Mouse (Mus musculus) kidney, embryonic 14.5 days (tissue): ENCODE results near the gene 2010300C02Rik. TPM values are rescaled to one million over a fixed set of nuclear protein-coding genes. Genes with fewer than 3 reads are reported as not detected.

Source experiments
- ATAC-seq: fragments of 200-750 bp; cut with Nextera tagmentation; 2 replicates; pipeline ENCODE4 v1.8.0; 2017; ENCODE audit warnings: moderate number of reproducible peaks, mild to moderate bottlenecking, moderate TSS enrichment, moderate library complexity; ENCODE audit not compliant: low FRiP score, low TSS enrichment
- H3K27ac ChIP-seq: fragments of 300-500 bp; sonication (generic); 2 replicates; pipeline ENCODE4 v1.5.1; 2014; ENCODE audit warnings: low read depth, mild to moderate bottlenecking, low read length, moderate library complexity, mixed read lengths
- H3K27me3 ChIP-seq: fragments of 300-500 bp; sonication (generic); 2 replicates; pipeline ENCODE4 v1.6.1; 2014; ENCODE audit warnings: mild to moderate bottlenecking, low read length; ENCODE audit not compliant: control insufficient read depth, insufficient read depth
- H3K36me3 ChIP-seq: fragments of 300-500 bp; sonication (generic); 2 replicates; pipeline ENCODE4 v1.6.1; 2014; ENCODE audit warnings: low read length, mixed read lengths; ENCODE audit not compliant: control insufficient read depth, insufficient read depth
- H3K4me1 ChIP-seq: fragments of 300-500 bp; sonication (generic); 2 replicates; pipeline ENCODE4 v1.6.1; 2014; ENCODE audit warnings: low read length, mixed read lengths; ENCODE audit not compliant: control insufficient read depth, insufficient read depth
- H3K4me2 ChIP-seq: fragments of 300-500 bp; sonication (generic); replicated peaks from 2 replicates; pipeline ENCODE4 v1.6.1; 2014; ENCODE audit warnings: low read depth, mild to moderate bottlenecking, low read length
- H3K4me3 ChIP-seq: fragments of 300-500 bp; sonication (generic); 2 replicates; pipeline ENCODE4 v1.5.1; 2014; ENCODE audit warnings: mild to moderate bottlenecking, low read length
- H3K9ac ChIP-seq: fragments of 300-500 bp; sonication (generic); 2 replicates; pipeline ENCODE4 v1.6.1; 2014; ENCODE audit warnings: low read depth, mild to moderate bottlenecking, low read length, moderate library complexity
- H3K9me3 ChIP-seq: fragments of 300-500 bp; sonication (generic); 2 replicates; pipeline ENCODE4 v1.6.1; 2016; ENCODE audit warnings: low read length; ENCODE audit not compliant: control insufficient read depth
- WGBS: fragments of 180-500 bp; shearing (Covaris S2); extraction: QIAGEN DNeasy Blood & Tissue Kit; methylation state at CpG from one replicate; pipeline ENCODE4 v1.1.7; 2014; 5-methylcytosine and 5-hydroxymethylcytosine counted together
- polyA plus RNA-seq: library from polyadenylated mRNA; unstranded; fragments of >200 nt; fragmentation: Nextera tagmentation; extraction: Ambion mirVana; gene quantifications from 2 replicates; pipeline ENCODE4 v1.2.1, GENCODE M21; 2014

2010300C02Rik gene
- polyA plus RNA-seq, 1 experiment from 2014 or later, result 1.6 TPM

DNA sequence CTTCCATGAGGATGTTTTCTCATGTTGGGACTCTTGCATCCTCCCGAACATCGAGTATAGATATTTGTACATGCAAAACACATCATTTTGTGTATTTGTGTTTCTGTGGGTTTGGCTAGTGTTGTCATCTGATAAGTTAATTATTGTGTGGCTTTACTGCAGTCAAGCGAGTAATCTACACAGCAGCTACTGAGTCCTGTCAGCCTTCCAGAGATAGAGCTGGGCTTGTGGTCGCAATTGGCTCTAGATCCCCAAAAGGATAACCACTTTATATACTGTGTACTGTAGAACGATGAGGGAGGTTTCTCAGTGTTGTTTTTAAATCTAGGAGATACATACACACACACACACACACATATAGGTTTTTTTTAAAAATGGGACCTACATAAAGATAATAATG is 16.0 kb upstream of the 2010300C02Rik start:
- no peaks in the 10 kb centered on the region for H3K9me3 ChIP-seq
- H3K36me3 ChIP-seq, result no peaks in the 10 kb centered on the region
- ATAC-seq, result no peak
- H3K27ac ChIP-seq, result no peak overlapping the region
- H3K27me3 ChIP-seq, result no peaks in the 10 kb centered on the region
- no peak overlapping the region for H3K9ac ChIP-seq
- H3K4me1 ChIP-seq, result no peaks in the 10 kb centered on the region
- H3K4me3 ChIP-seq, result no peak overlapping the region
- WGBS, result 93% methylated on average over 5 of the region's 5 CpGs
- H3K4me2 ChIP-seq, result no peak overlapping the region

GRCm38 (mm10) chr1:37734841-37735240 is 15.0 kb upstream of the 2010300C02Rik start:
- ATAC-seq, result no peak
- H3K4me3 ChIP-seq, result no peak overlapping the region
- H3K4me2 ChIP-seq, result no peak overlapping the region
- no peaks in the 10 kb centered on the region for H3K27me3 ChIP-seq
- WGBS, result 70% methylated on average over 7 of the region's 7 CpGs
- H3K36me3 ChIP-seq, result no peaks in the 10 kb centered on the region
- no peaks in the 10 kb centered on the region for H3K4me1 ChIP-seq
- H3K27ac ChIP-seq, result no peak overlapping the region
- no peak overlapping the region for H3K9ac ChIP-seq
- H3K9me3 ChIP-seq, result no peaks in the 10 kb centered on the region

GRCm38 (mm10) chr1:37729353-37729752 is 9.5 kb upstream of the 2010300C02Rik start:
- Histone ChIP-seq H3K9ac (no peak overlapping the region), H3K27me3 (no peaks in the 10 kb centered on the region), H3K9me3 (no peaks in the 10 kb centered on the region), H3K4me2 (no peak overlapping the region), H3K36me3 (no peaks in the 10 kb centered on the region), H3K4me3 (no peak overlapping the region), H3K4me1 (no peaks in the 10 kb centered on the region), H3K27ac (no peak overlapping the region)
- ATAC-seq, result no peak
- WGBS, result 93% methylated on average over 8 of the region's 8 CpGs

- Histone ChIP-seq H3K9me3 (no peaks in the 10 kb centered on the region), H3K4me1 (no peaks in the 10 kb centered on the region), H3K9ac (no peak overlapping the region), H3K4me3 (no peak overlapping the region), H3K36me3 (no peaks in the 10 kb centered on the region), H3K27me3 (no peaks in the 10 kb centered on the region), H3K4me2 (no peak overlapping the region), H3K27ac (no peak overlapping the region)
- 59% methylated on average over 10 of the region's 10 CpGs for WGBS
- no peak for ATAC-seq
Measured at GRCm38 (mm10) chr1:37728053-37728452, 8.2 kb upstream of the 2010300C02Rik start.

- Histone ChIP-seq H3K9ac (no peak overlapping the region), H3K4me2 (no peak overlapping the region), H3K9me3 (no peaks in the 10 kb centered on the region), H3K36me3 (no peaks in the 10 kb centered on the region), H3K27me3 (no peaks in the 10 kb centered on the region), H3K4me3 (no peak overlapping the region), H3K27ac (no peak overlapping the region), H3K4me1 (no peaks in the 10 kb centered on the region)
- ATAC-seq, result no peak
- WGBS, result 86% methylated on average over 8 of the region's 8 CpGs
Measured at GRCm38 (mm10) chr1:37727186-37727585, 7.3 kb upstream of the 2010300C02Rik start.

GRCm38 (mm10) chr1:37726426-37726825 is 6.5 kb upstream of the 2010300C02Rik start:
- no peak overlapping the region for H3K4me2 ChIP-seq
- H3K27ac ChIP-seq, result no peak overlapping the region
- H3K4me3 ChIP-seq, result no peak overlapping the region
- no peaks in the 10 kb centered on the region for H3K9me3 ChIP-seq
- H3K9ac ChIP-seq, result no peak overlapping the region
- no peaks in the 10 kb centered on the region for H3K4me1 ChIP-seq
- 79% methylated on average over 8 of the region's 8 CpGs for WGBS
- no peaks in the 10 kb centered on the region for H3K27me3 ChIP-seq
- no peak for ATAC-seq
- no peaks in the 10 kb centered on the region for H3K36me3 ChIP-seq

GRCm38 (mm10) chr1:37725880-37726279 is 6.0 kb upstream of the 2010300C02Rik start:
- WGBS, result 80% methylated on average over 12 of the region's 12 CpGs
- Histone ChIP-seq H3K4me3 (no peak overlapping the region), H3K9me3 (no peaks in the 10 kb centered on the region), H3K9ac (no peak overlapping the region), H3K27me3 (peaks cover under 1% of the 10 kb centered on the region; the same call in 1 of the 2 replicates), H3K4me2 (no peak overlapping the region), H3K36me3 (no peaks in the 10 kb centered on the region), H3K27ac (no peak overlapping the region), H3K4me1 (no peaks in the 10 kb centered on the region)
- ATAC-seq, result no peak

DNA sequence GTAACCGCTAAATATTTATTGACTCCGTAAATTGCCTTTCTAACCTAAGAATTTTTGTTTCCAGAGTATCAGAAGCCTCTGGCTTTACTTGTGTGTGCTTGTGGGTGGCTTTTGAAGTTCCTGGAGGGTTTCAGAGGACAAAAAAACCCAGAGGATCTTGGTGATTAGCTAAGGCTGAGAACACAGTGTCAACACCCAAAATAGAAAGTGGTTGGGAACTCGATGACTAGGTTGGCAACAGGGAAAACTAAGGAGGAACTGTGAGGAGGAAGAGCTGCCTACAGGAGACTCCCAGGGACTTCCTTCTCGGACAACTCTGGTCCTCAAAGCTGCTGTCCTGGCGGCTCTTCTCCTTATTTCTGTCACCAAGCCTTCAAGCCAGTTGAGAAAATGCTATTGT is 1.2 kb upstream of the 2010300C02Rik start:
- Histone ChIP-seq H3K4me3 (no peak overlapping the region), H3K4me2 (no peak overlapping the region), H3K36me3 (no peaks in the 10 kb centered on the region), H3K9me3 (no peaks in the 10 kb centered on the region), H3K27ac (no peak overlapping the region), H3K9ac (no peak overlapping the region), H3K27me3 (peaks cover 15% of the 10 kb centered on the region), H3K4me1 (no peaks in the 10 kb centered on the region)
- no peak for ATAC-seq
- WGBS, result 72% methylated on average over 5 of the region's 5 CpGs

GRCm38 (mm10) chr1:37719030-37719723 is 708 bp downstream of the 2010300C02Rik start:
- peak; percentile 80 for ATAC-seq
- 2% methylated on average over 49 of the region's 49 CpGs for WGBS
- Histone ChIP-seq H3K4me3 (peak overlapping the region; percentile 57), H3K9ac (peak overlapping the region; percentile 58; the same call in 1 of the 2 replicates), H3K27me3 (peaks cover 15% of the 10 kb centered on the region), H3K36me3 (no peaks in the 10 kb centered on the region), H3K4me1 (no peaks in the 10 kb centered on the region), H3K9me3 (no peaks in the 10 kb centered on the region), H3K4me2 (peak overlapping the region; percentile 96), H3K27ac (no peak overlapping the region)
